Mouse (Mus musculus): ENCODE measurements around the gene Tnfsf8. TPM values are rescaled to one million over a fixed set of nuclear protein-coding genes. Genes with fewer than 3 reads are reported as not detected.

The Tnfsf8 gene
- polyA plus RNA-seq, 1 experiment from 2014 or later = not detected

GRCm38 (mm10) chr4:63798083-63798482, 63.1 kb downstream of the Tnfsf8 start:
- H3K27me3 ChIP-seq (ENCODE audit: control insufficient read depth, insufficient read depth, low read length) = no peaks in the 10 kb centered on the region
- no peaks in the 10 kb centered on the region for H3K4me1 ChIP-seq (replicated peaks; ENCODE audit: control insufficient read depth, insufficient read depth, low read length)
- H3K4me3 ChIP-seq (ENCODE audit: low read depth, low read length) = no peak overlapping the region
- no peak overlapping the region for H3K27ac ChIP-seq (ENCODE audit: low read depth, low read length)
- no peak overlapping the region for H3K9ac ChIP-seq (ENCODE audit: low read depth, low read length)
- H3K36me3 ChIP-seq (ENCODE audit: control insufficient read depth, insufficient read depth, low read length) = no peaks in the 10 kb centered on the region
- DNase-seq (ENCODE audit: low spot score) (no peak), ATAC-seq (ENCODE audit: low FRiP score) (no peak)
- WGBS = 73% methylated on average over 1 of the region's 1 CpGs
- H3K9me3 ChIP-seq (ENCODE audit: control insufficient read depth, low read length) = no peaks in the 10 kb centered on the region
- no peak overlapping the region for H3K4me2 ChIP-seq (replicated peaks; ENCODE audit: low read depth, low read length)

- H3K36me3 ChIP-seq (ENCODE audit: control insufficient read depth, insufficient read depth, low read length) = no peaks in the 10 kb centered on the region
- 93% methylated on average over 1 of the region's 1 CpGs for WGBS
- no peaks in the 10 kb centered on the region for H3K27me3 ChIP-seq (ENCODE audit: control insufficient read depth, insufficient read depth, low read length)
- no peaks in the 10 kb centered on the region for H3K9me3 ChIP-seq (ENCODE audit: control insufficient read depth, low read length)
- ATAC-seq (ENCODE audit: low FRiP score) (no peak), DNase-seq (ENCODE audit: low spot score) (no peak)
- H3K4me1 ChIP-seq (replicated peaks; ENCODE audit: control insufficient read depth, insufficient read depth, low read length) = no peaks in the 10 kb centered on the region
- no peak overlapping the region for H3K27ac ChIP-seq (ENCODE audit: low read depth, low read length)
- H3K4me2 ChIP-seq (replicated peaks; ENCODE audit: low read depth, low read length) = no peak overlapping the region
- no peak overlapping the region for H3K4me3 ChIP-seq (ENCODE audit: low read depth, low read length)
- H3K9ac ChIP-seq (ENCODE audit: low read depth, low read length) = no peak overlapping the region
These were observed 64.6 kb downstream of the Tnfsf8 start for GRCm38 (mm10) chr4:63796527-63796926.

DNA sequence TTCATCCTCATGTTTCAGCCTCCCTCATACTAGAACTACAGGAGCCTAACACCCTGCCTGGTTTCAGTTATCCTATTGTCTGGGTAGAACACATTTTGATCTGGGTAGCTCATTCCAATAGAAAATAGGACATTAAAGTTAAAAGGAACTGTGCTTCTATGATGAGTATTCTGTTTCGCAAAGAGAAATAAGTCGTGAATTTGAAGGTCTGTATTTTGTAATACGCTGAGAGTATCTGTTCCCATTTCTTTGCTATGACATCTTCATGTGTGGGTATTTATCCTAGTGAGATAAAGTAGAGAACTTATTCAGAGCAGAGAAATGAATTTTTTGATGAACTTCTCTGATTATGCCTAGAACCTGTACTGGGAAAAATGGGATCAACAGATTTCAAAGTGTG, 68.8 kb downstream of the Tnfsf8 start:
- no peak overlapping the region for H3K9ac ChIP-seq (ENCODE audit: low read depth, low read length)

DNA sequence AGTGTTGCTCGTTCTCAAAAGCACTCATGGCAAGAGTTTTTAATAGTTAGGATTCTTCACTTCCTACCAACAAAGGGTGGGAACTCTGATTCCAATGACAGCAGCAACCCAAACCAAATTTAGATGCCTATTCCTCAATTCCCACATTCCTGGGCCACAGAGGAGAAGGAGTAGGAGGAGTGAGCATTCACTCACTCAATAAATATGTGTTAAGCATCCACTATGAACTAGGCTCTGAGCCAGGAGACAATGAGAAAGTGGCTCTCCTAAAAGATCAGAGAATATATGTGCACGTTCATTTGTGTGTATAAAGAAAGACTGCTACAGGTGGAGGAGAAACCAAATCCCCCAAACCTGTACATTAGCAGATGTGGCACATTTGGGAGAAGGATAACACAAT, 75.7 kb downstream of the Tnfsf8 start:
- no peak overlapping the region for H3K27ac ChIP-seq (ENCODE audit: low read depth, low read length)
- no peak overlapping the region for H3K4me2 ChIP-seq (replicated peaks; ENCODE audit: low read depth, low read length)
- H3K27me3 ChIP-seq (ENCODE audit: control insufficient read depth, insufficient read depth, low read length) = no peaks in the 10 kb centered on the region
- ATAC-seq (ENCODE audit: low FRiP score) (no peak), DNase-seq (ENCODE audit: low spot score) (no peak)
- 89% methylated on average over 2 of the region's 2 CpGs for WGBS
- no peaks in the 10 kb centered on the region for H3K9me3 ChIP-seq (ENCODE audit: control insufficient read depth, low read length)
- no peaks in the 10 kb centered on the region for H3K36me3 ChIP-seq (ENCODE audit: control insufficient read depth, insufficient read depth, low read length)
- H3K9ac ChIP-seq (ENCODE audit: low read depth, low read length) = no peak overlapping the region
- no peak overlapping the region for H3K4me3 ChIP-seq (ENCODE audit: low read depth, low read length)
- no peaks in the 10 kb centered on the region for H3K4me1 ChIP-seq (replicated peaks; ENCODE audit: control insufficient read depth, insufficient read depth, low read length)

More for the DNA sequence above, 68.8 kb downstream of the Tnfsf8 start:
- 95% methylated on average over 3 of the region's 3 CpGs for WGBS
- Histone ChIP-seq H3K4me3 (ENCODE audit: low read depth, low read length) (no peak overlapping the region), H3K4me1 (replicated peaks; ENCODE audit: control insufficient read depth, insufficient read depth, low read length) (no peaks in the 10 kb centered on the region), H3K4me2 (replicated peaks; ENCODE audit: low read depth, low read length) (no peak overlapping the region), H3K9me3 (ENCODE audit: control insufficient read depth, low read length) (no peaks in the 10 kb centered on the region), H3K27ac (ENCODE audit: low read depth, low read length) (no peak overlapping the region), H3K36me3 (ENCODE audit: control insufficient read depth, insufficient read depth, low read length) (no peaks in the 10 kb centered on the region), H3K27me3 (ENCODE audit: control insufficient read depth, insufficient read depth, low read length) (no peaks in the 10 kb centered on the region)
- DNase-seq (ENCODE audit: low spot score) (no peak), ATAC-seq (ENCODE audit: low FRiP score) (no peak)

GRCm38 (mm10) chr4:63783826-63784225, 77.3 kb downstream of the Tnfsf8 start:
- H3K9ac ChIP-seq (ENCODE audit: low read depth, low read length) = no peak overlapping the region
- no peak overlapping the region for H3K4me2 ChIP-seq (replicated peaks; ENCODE audit: low read depth, low read length)
- H3K36me3 ChIP-seq (ENCODE audit: control insufficient read depth, insufficient read depth, low read length) = no peaks in the 10 kb centered on the region
- H3K27me3 ChIP-seq (ENCODE audit: control insufficient read depth, insufficient read depth, low read length) = no peaks in the 10 kb centered on the region
- DNase-seq (ENCODE audit: low spot score) = no peak
- ATAC-seq (ENCODE audit: low FRiP score) = no peak
- H3K4me3 ChIP-seq (ENCODE audit: low read depth, low read length) = no peak overlapping the region
- H3K9me3 ChIP-seq (ENCODE audit: control insufficient read depth, low read length) = no peaks in the 10 kb centered on the region
- H3K27ac ChIP-seq (ENCODE audit: low read depth, low read length) = no peak overlapping the region
- 93% methylated on average over 5 of the region's 5 CpGs for WGBS
- H3K4me1 ChIP-seq (replicated peaks; ENCODE audit: control insufficient read depth, insufficient read depth, low read length) = no peaks in the 10 kb centered on the region

DNA sequence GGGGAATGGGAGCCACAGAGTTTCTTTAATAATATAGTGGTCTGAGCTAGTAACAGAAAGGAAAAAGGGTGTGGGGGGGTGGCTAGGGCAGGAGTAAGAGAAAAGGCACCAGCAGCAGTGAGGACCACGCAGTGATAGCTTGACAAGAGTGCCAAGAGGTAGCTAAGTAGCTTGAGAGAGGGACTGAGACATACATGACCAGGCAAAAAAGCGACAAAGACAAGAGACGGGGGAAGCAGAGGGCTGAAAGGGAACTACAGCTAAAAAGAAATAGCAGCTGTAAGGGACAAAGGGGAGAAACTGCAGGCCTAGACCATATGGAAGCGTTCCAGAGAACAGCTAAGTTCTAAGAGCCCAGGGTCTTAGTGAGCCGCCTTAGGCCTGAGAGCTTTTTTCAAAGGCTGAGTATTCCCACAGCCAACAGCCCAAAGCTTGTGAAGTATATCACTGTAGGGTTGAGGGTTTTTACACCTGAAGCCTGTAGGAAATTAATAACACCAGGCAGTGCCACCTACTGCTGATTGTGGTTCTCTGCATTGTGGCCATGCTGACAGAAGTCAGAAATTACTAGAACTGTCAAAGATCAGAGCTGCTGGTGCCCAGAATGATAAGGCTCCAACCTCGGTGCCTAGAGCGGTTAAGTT, 78.1 kb downstream of the Tnfsf8 start:
- no peak overlapping the region for H3K9ac ChIP-seq (ENCODE audit: low read depth, low read length)
- H3K27ac ChIP-seq (ENCODE audit: low read depth, low read length) = no peak overlapping the region
- no peaks in the 10 kb centered on the region for H3K36me3 ChIP-seq (ENCODE audit: control insufficient read depth, insufficient read depth, low read length)
- DNase-seq (ENCODE audit: low spot score) = no peak
- no peaks in the 10 kb centered on the region for H3K27me3 ChIP-seq (ENCODE audit: control insufficient read depth, insufficient read depth, low read length)
- H3K4me3 ChIP-seq (ENCODE audit: low read depth, low read length) = no peak overlapping the region
- ATAC-seq (ENCODE audit: low FRiP score) = no peak
- no peaks in the 10 kb centered on the region for H3K9me3 ChIP-seq (ENCODE audit: control insufficient read depth, low read length)
- 85% methylated on average over 7 of the region's 7 CpGs for WGBS
- no peaks in the 10 kb centered on the region for H3K4me1 ChIP-seq (replicated peaks; ENCODE audit: control insufficient read depth, insufficient read depth, low read length)
- H3K4me2 ChIP-seq (replicated peaks; ENCODE audit: low read depth, low read length) = no peak overlapping the region

Other genes with a start within 250 kb of the Tnfsf8 start
- gene Tex48, start 238.9 kb downstream of the Tnfsf8 start, polyA plus RNA-seq (2014; fragmentation: Nextera tagmentation; extraction: Ambion mirVana) = not detected in 2 replicates
- not detected in 2 replicates for gene Gm11214, start 198.0 kb downstream of the Tnfsf8 start, polyA plus RNA-seq (2014; fragmentation: Nextera tagmentation; extraction: Ambion mirVana)
- 0.06 and 0.25 TPM in 2 replicates for gene Tnfsf15, start 116.2 kb downstream of the Tnfsf8 start, polyA plus RNA-seq (2014; fragmentation: Nextera tagmentation; extraction: Ambion mirVana)
- gene Tnc, start 185.7 kb upstream of the Tnfsf8 start, polyA plus RNA-seq (2014; fragmentation: Nextera tagmentation; extraction: Ambion mirVana) = 4.3 and 4.5 TPM in 2 replicates

All from hindbrain, embryonic 11.5 days (tissue).